Mouse (Mus musculus): Measurements from ENCODE around the gene Spns3.

Spns3 gene

GRCm38 (mm10) chr11:72481952-72482351 is 68.4 kb downstream of the Spns3 start:
- DNase-seq (ENCODE audit: low spot score), result no peak

- no peak for DNase-seq (ENCODE audit: low spot score)
These were observed 69.0 kb downstream of the Spns3 start for GRCm38 (mm10) chr11:72481313-72481712.

GRCm38 (mm10) chr11:72479499-72479898 is 70.8 kb downstream of the Spns3 start:
- DNase-seq (ENCODE audit: low spot score), result no peak

GRCm38 (mm10) chr11:72478228-72478627 is 72.1 kb downstream of the Spns3 start:
- DNase-seq (ENCODE audit: low spot score), result no peak

- DNase-seq (ENCODE audit: low spot score), result no peak
These were observed 72.7 kb downstream of the Spns3 start for GRCm38 (mm10) chr11:72477653-72478052.

GRCm38 (mm10) chr11:72477182-72477581 is 73.1 kb downstream of the Spns3 start:
- DNase-seq (ENCODE audit: low spot score), result no peak

- no peak for DNase-seq (ENCODE audit: low spot score)
These were observed 74.2 kb downstream of the Spns3 start for GRCm38 (mm10) chr11:72476074-72476625.

- DNase-seq (ENCODE audit: low spot score), result no peak
These were observed 74.9 kb downstream of the Spns3 start for GRCm38 (mm10) chr11:72475408-72475807.

GRCm38 (mm10) chr11:72474926-72475325 is 75.4 kb downstream of the Spns3 start:
- DNase-seq (ENCODE audit: low spot score), result no peak

- DNase-seq (ENCODE audit: low spot score), result no peak
These were observed 76.8 kb downstream of the Spns3 start for GRCm38 (mm10) chr11:72473540-72473939.

- no peak for DNase-seq (ENCODE audit: low spot score)
These were observed 78.9 kb downstream of the Spns3 start for GRCm38 (mm10) chr11:72471381-72471780.

GRCm38 (mm10) chr11:72470004-72470403 is 80.3 kb downstream of the Spns3 start:
- no peak for DNase-seq (ENCODE audit: low spot score)

GRCm38 (mm10) chr11:72469217-72469616 is 81.1 kb downstream of the Spns3 start:
- no peak for DNase-seq (ENCODE audit: low spot score)

GRCm38 (mm10) chr11:72468525-72468924 is 81.8 kb downstream of the Spns3 start:
- DNase-seq (ENCODE audit: low spot score), result no peak

- DNase-seq (ENCODE audit: low spot score), result no peak
These were observed 83.4 kb downstream of the Spns3 start for GRCm38 (mm10) chr11:72466694-72467507.

- no peak for DNase-seq (ENCODE audit: low spot score)
These were observed 84.2 kb downstream of the Spns3 start for GRCm38 (mm10) chr11:72465978-72466693.

- no peak for DNase-seq (ENCODE audit: low spot score)
These were observed 85.5 kb downstream of the Spns3 start for GRCm38 (mm10) chr11:72464821-72465220.

- DNase-seq (ENCODE audit: low spot score), result no peak
These were observed 88.8 kb downstream of the Spns3 start for GRCm38 (mm10) chr11:72461500-72461981.

- DNase-seq (ENCODE audit: low spot score), result no peak
These were observed 91.8 kb downstream of the Spns3 start for GRCm38 (mm10) chr11:72458502-72458901.

GRCm38 (mm10) chr11:72457995-72458496 is 92.3 kb downstream of the Spns3 start:
- no peak for DNase-seq (ENCODE audit: low spot score)

- DNase-seq (ENCODE audit: low spot score), result no peak
These were observed 94.6 kb downstream of the Spns3 start for GRCm38 (mm10) chr11:72455694-72456093.

GRCm38 (mm10) chr11:72453105-72453953 is 97.0 kb downstream of the Spns3 start:
- DNase-seq (ENCODE audit: low spot score), result no peak

Measured in spleen, adult 12 weeks (tissue).